15 mouse cellular contexts compared by ENCODE assay signal in the genomic region with DNA sequence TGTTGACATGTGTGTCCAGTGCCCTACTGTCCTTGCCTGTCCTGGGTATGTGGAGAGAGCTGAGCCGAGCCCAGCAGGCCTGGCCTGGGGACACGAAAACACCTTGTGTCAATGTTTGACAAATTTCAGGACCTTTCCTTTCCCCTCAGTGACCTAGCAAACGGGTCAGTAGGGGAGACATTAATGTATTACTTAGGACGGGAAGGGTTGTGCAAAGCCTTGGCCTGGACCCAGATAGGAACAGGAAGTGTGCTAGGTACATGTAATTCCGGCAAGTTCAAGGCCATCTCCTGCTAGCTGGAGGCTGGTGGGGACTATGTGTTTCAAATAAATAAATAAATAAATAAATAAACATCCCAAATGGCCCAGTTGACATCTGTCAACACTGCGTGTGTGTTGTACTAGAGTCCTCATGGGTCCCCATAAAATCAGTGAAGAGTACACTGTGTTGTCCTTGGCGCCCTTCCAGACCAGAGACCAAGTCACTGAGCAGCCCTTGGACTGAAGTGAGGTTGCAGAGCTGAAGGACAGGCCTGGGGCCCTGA. TPM values are rescaled to one million over a fixed set of nuclear protein-coding genes. Genes with fewer than 3 reads are reported as not detected.
A peak's percentile ranks its signal among the peaks of the same experiment; 100 is the strongest.
DNase-seq lines count a peak whose midpoint lies in the region; ATAC-seq and TF ChIP-seq lines count a peak whose summit lies in the region.
"Had no signal": no experiment of that assay in that cellular context is flagged by ENCODE, and none has a peak within 500 bp of the region (broad histone marks: within the 10 kb centered on the region; RNA-seq: fewer than 3 reads in every experiment).

No protein-coding gene starts in this region.

- H3K27me3 ChIP-seq in heart, embryonic 11.5 days (ENCODE audit: control insufficient read depth, insufficient read depth, low read length), result no peaks in the 10 kb centered on the region
- no peaks in the 10 kb centered on the region for H3K27me3 ChIP-seq in liver, embryonic 16.5 days (ENCODE audit: control insufficient read depth, insufficient read depth, low read depth, low read length)
- H3K27me3 ChIP-seq in thymus, adult 2 months (ENCODE audit: control insufficient read depth, insufficient read depth, low read length), result no peaks in the 10 kb centered on the region
- H3K27me3 ChIP-seq: forebrain, embryonic 12.5 days; heart, embryonic 15.5 days; midbrain, embryonic 15.5 days had no signal

- no peak overlapping the region for H3K4me3 ChIP-seq in heart, embryonic 11.5 days (ENCODE audit: low read depth, low read length)
- H3K4me3 ChIP-seq in liver, embryonic 16.5 days (ENCODE audit: low read depth, low read length), result no peak overlapping the region
- no peak overlapping the region for H3K4me3 ChIP-seq in thymus, adult 2 months (ENCODE audit: control insufficient read depth, insufficient read depth, low read length)
- H3K4me3 ChIP-seq: forebrain, embryonic 12.5 days; heart, embryonic 15.5 days; midbrain, embryonic 15.5 days had no signal

- no peak overlapping the region for H3K4me2 ChIP-seq in heart, embryonic 11.5 days
- H3K4me2 ChIP-seq in liver, embryonic 16.5 days (ENCODE audit: low read depth, low read length), result no peak overlapping the region
- H3K4me2 ChIP-seq: forebrain, embryonic 12.5 days; midbrain, embryonic 15.5 days had no signal

- no peak overlapping the region for H3K27ac ChIP-seq in heart, embryonic 11.5 days (ENCODE audit: low read depth, low read length)
- H3K27ac ChIP-seq in liver, embryonic 16.5 days (ENCODE audit: low read length), result peak overlapping the region; percentile 89
- no peak overlapping the region for H3K27ac ChIP-seq in thymus, adult 2 months (ENCODE audit: control insufficient read depth, insufficient read depth, low read length)
- H3K27ac ChIP-seq: forebrain, embryonic 12.5 days; midbrain, embryonic 15.5 days had no signal

- H3K9me3 ChIP-seq in heart, embryonic 11.5 days (replicated peaks; ENCODE audit: control insufficient read depth, low read length), result no peaks in the 10 kb centered on the region
- H3K9me3 ChIP-seq in liver, embryonic 16.5 days (replicated peaks; ENCODE audit: control insufficient read depth, low read length), result no peaks in the 10 kb centered on the region
- H3K9me3 ChIP-seq: forebrain, embryonic 12.5 days; heart, embryonic 15.5 days; midbrain, embryonic 15.5 days had no signal

- DNase-seq in heart, postnatal 4 days, result peak; percentile 27
- peak; percentile 85 for DNase-seq in adrenal gland, adult 8-10 months
- peak; percentile 73 for DNase-seq in kidney, postnatal 10 days
- DNase-seq in thymus, adult 2 months, result no peak
- DNase-seq: cerebellum, adult 9-10 months; gastrocnemius, postnatal 14 days; lung, postnatal 36 days had no signal

- no peak for TF ChIP-seq POLR2A in thymus, adult 2 months (IDR thresholded peaks at IDR 0.05; ENCODE audit: control insufficient read depth, extremely low read depth, insufficient read depth, low read length, poor library complexity)

- TF ChIP-seq CTCF in thymus, adult 2 months (IDR thresholded peaks at IDR 0.05; ENCODE audit: borderline replicate concordance, control insufficient read depth, extremely low read depth, insufficient read depth, low read length, poor library complexity), result no peak

- H3K9ac ChIP-seq in heart, embryonic 11.5 days (ENCODE audit: low read depth, low read length), result no peak overlapping the region
- no peak overlapping the region for H3K9ac ChIP-seq in liver, embryonic 16.5 days (ENCODE audit: low read depth, low read length)
- H3K9ac ChIP-seq: forebrain, embryonic 12.5 days; heart, embryonic 15.5 days; midbrain, embryonic 15.5 days had no signal

- H3K36me3 ChIP-seq in heart, embryonic 11.5 days (ENCODE audit: control insufficient read depth, insufficient read depth, low read length), result no peaks in the 10 kb centered on the region; the same call in 1 of the 2 replicates
- H3K36me3 ChIP-seq in liver, embryonic 16.5 days (ENCODE audit: control insufficient read depth, insufficient read depth), result peaks cover 3% of the 10 kb centered on the region; the same call in 1 of the 2 replicates
- no peaks in the 10 kb centered on the region for H3K36me3 ChIP-seq in thymus, adult 2 months (ENCODE audit: control insufficient read depth, insufficient read depth, low read length)
- H3K36me3 ChIP-seq: midbrain, embryonic 15.5 days had no signal

- no peak for ATAC-seq in heart, embryonic 11.5 days (replicated peaks; ENCODE audit: insufficient number of reproducible peaks, low FRiP score, low TSS enrichment)
- peak; percentile 73 for ATAC-seq in liver, embryonic 16.5 days (ENCODE audit: low read depth)
- ATAC-seq in CD4-positive, CD25-positive, alpha-beta regulatory T cell, adult 4 months, result no peak
- ATAC-seq in monocyte, adult 5-6 weeks (replicated peaks; ENCODE audit: insufficient number of reproducible peaks, low FRiP score, low TSS enrichment, poor library complexity, severe bottlenecking), result no peak
- ATAC-seq: hindbrain, embryonic 16.5 days; midbrain, embryonic 15.5 days had no signal

- H3K4me1 ChIP-seq in heart, embryonic 11.5 days (ENCODE audit: control insufficient read depth, insufficient read depth, low read length), result peaks cover 22% of the 10 kb centered on the region
- peaks cover 30% of the 10 kb centered on the region for H3K4me1 ChIP-seq in liver, embryonic 16.5 days (ENCODE audit: control insufficient read depth, low read depth, low read length)
- H3K4me1 ChIP-seq in thymus, adult 2 months (replicated peaks; ENCODE audit: control insufficient read depth, insufficient read depth, low read length), result peaks cover 13% of the 10 kb centered on the region

- WGBS in heart, embryonic 11.5 days (ENCODE audit: insufficient replicate concordance), result 68% methylated on average over 7 of the region's 7 CpGs
- WGBS in liver, embryonic 16.5 days (ENCODE audit: insufficient replicate concordance), result 57% methylated on average over 7 of the region's 7 CpGs
- WGBS in thymus, adult 2 months, result 94% methylated on average over 7 of the region's 7 CpGs

RNA-seq across cellular contexts. Expression of a gene that starts 1.3 kb away (rescaled TPM):
- 10 to 100 TPM; 46.6 to 47.0 TPM for total RNA-seq in heart, postnatal 4 days (2021)
- 84.3 and 87.9 TPM in 2 replicates for polyA plus RNA-seq in heart, embryonic 11.5 days (2014; fragmentation: Nextera tagmentation; extraction: Ambion mirVana)
- total RNA-seq in adrenal gland, adult 8-10 months (2022), result 100 to 1,000 TPM; 223 to 249 (median 233) TPM
- 165 and 179 TPM in 2 replicates for polyA plus RNA-seq in liver, embryonic 16.5 days (2015; fragmentation: Nextera tagmentation; extraction: Ambion mirVana)
- polyA plus RNA-seq in CD4-positive, CD25-positive, alpha-beta regulatory T cell, adult 4 months (2017; shearing (Covaris generic)), result 10 to 100 TPM; 21.8 to 28.4 TPM
- 33.3 and 35.9 TPM in 2 replicates for polyA plus RNA-seq in thymus, adult 2 months (2012; rRNA removed)
- total RNA-seq in monocyte, adult 5-6 weeks (2017), result 1.6 to 6.3 TPM (median 5.0 TPM) in 3 replicates

RNA-seq across cellular contexts. Expression of a gene that starts 32.3 kb away (rescaled TPM):
- 10 to 100 TPM; 10.5 to 11.9 TPM for total RNA-seq in heart, postnatal 4 days (2021)
- polyA plus RNA-seq in heart, embryonic 11.5 days (2014; fragmentation: Nextera tagmentation; extraction: Ambion mirVana), result 16.3 and 17.3 TPM in 2 replicates
- 10 to 100 TPM; 11.4 to 14.5 (median 13.5) TPM for total RNA-seq in adrenal gland, adult 8-10 months (2022)
- polyA plus RNA-seq in liver, embryonic 16.5 days (2015; fragmentation: Nextera tagmentation; extraction: Ambion mirVana), result 5.5 TPM in 2 replicates
- polyA plus RNA-seq in CD4-positive, CD25-positive, alpha-beta regulatory T cell, adult 4 months (2017; shearing (Covaris generic)), result 1 to 10 TPM; 8.4 to 9.5 TPM
- polyA plus RNA-seq in thymus, adult 2 months (2012; rRNA removed), result 26.7 and 27.8 TPM in 2 replicates
- total RNA-seq in monocyte, adult 5-6 weeks (2017), result 8.4 to 16.8 TPM (median 14.3 TPM) in 3 replicates

RNA-seq across cellular contexts. Expression of a gene that starts 38.5 kb away (rescaled TPM):
- total RNA-seq in heart, postnatal 4 days (2021), result 10 to 100 TPM; 41.6 to 45.0 TPM
- 43.1 and 43.6 TPM in 2 replicates for polyA plus RNA-seq in heart, embryonic 11.5 days (2014; fragmentation: Nextera tagmentation; extraction: Ambion mirVana)
- total RNA-seq in adrenal gland, adult 8-10 months (2022), result 10 to 100 TPM; 13.7 to 24.5 (median 17.6) TPM
- 11.4 and 13.1 TPM in 2 replicates for polyA plus RNA-seq in liver, embryonic 16.5 days (2015; fragmentation: Nextera tagmentation; extraction: Ambion mirVana)
- 10 to 100 TPM; 31.1 to 36.6 TPM for polyA plus RNA-seq in CD4-positive, CD25-positive, alpha-beta regulatory T cell, adult 4 months (2017; shearing (Covaris generic))
- polyA plus RNA-seq in thymus, adult 2 months (2012; rRNA removed), result 11.1 and 14.6 TPM in 2 replicates
- 18.7 to 27.2 TPM (median 21.9 TPM) in 3 replicates for total RNA-seq in monocyte, adult 5-6 weeks (2017)
